Mouse (Mus musculus) cerebellum, postnatal 4 days (tissue): ENCODE results near the gene Ctxn2.

Experiments
- DNase-seq, 2 experiments: peaks; one replicate each; pipeline ENCODE4 v3.0.0; 2022; ENCODE audit warnings: low spot score in 2 of 2, mixed read lengths in 1 of 2

Gene Ctxn2

GRCm38 (mm10) chr2:125192905-125193304 lies 56.4 kb downstream of the Ctxn2 start:
- DNase-seq, result no peak

DNA sequence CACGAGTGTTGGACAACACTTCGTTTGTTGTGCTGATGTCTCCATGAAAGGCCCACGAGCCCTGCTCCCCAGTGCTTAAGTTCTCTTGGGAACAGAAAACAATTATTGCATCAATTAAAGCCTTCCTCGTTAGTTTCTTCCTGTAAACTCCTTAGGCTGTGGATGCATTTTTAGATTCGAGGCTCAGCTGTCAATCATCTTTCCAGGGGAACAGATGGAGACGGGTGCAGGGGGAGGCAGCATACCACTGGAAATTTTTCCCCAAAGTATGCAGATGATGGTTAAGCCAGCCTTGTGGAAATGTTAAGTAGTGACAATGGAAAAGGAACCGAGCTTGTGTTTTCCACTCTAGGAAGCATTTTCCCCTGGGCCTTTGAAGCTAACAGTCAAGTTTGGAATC lies 60.3 kb downstream of the Ctxn2 start:
- DNase-seq, result no peak
